Mouse (Mus musculus): Measurements from ENCODE around the gene Ccl28.
A peak's percentile ranks its signal among the peaks of the same experiment; 100 is the strongest.
"Not testable (repeated sequence)": the region's sequence is repeated elsewhere in the genome, so short reads cannot be mapped to it uniquely, and the experiment has no call there.

The Ccl28 gene

GRCm38 (mm10) chr13:119649699-119650046, 26.1 kb downstream of the Ccl28 start:
- no peak for DNase-seq

DNA sequence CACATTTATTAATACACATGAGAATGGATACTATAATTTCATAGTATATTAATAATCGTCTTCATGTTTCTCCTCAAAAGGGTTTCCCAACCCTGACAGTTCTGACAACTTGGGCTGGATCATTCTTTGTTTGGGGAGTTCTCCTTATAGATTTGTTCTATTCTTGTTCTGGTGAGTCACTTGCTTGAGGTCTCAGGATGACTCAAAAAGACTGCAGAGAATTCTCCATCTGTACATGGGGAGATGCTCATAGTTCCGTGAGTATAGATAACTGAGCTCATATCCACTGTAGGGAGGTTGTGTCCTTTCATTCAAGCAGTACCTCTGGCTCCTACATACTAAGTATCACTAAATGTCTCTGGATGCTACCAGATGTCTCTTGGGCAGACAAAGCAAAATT, 31.1 kb downstream of the Ccl28 start:
- no peak for DNase-seq

GRCm38 (mm10) chr13:119656246-119656645, 32.6 kb downstream of the Ccl28 start:
- DNase-seq, result no peak

DNA sequence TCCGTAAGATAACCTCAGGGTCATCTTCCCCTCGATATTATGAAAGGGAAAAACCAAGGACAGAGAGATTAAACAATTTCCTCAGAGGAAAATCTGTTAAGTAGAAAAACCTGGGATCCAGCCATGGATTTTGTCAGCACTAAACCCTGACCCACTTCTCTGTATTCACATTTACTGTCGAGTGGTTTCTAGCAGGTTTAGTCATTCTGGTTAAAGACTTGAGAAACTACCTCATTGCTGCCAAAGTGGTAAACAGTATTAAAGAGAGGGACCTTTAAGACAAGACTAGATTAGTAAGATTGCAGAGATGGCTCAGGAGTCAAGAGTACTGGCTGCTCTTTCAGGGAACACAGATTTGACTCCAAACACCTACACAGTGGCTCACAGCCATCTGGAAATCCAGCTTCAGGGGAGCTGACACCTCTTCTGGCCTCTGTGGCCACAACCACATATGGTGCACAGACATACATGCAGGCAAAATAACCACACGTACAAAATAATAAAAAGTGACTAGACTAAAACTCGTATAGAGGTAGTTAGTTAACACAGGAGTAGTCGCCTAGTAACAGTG, 33.3 kb downstream of the Ccl28 start:
- DNase-seq, result no peak

DNA sequence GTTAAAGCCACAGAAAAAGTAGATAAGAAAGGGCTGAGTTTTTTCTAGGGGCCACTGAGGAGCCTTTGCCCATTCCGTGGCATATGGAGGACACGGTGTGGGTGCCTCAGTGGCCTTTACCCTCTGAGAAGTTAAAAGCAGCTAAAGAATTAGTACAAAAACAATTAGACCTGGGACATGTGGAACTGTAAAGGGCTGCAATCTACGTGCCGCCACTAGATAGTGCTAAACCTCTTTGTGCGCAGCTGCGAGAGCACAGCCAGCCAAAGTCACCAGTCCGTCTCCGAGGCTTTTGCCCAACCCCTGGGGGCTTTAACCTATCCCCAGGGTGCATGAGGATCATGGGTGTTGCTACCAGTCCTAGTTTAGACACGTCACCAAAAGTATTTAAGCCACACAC, 37.8 kb downstream of the Ccl28 start:
- DNase-seq, result peak; percentile 63

GRCm38 (mm10) chr13:119678794-119679193, 55.2 kb downstream of the Ccl28 start:
- no peak for DNase-seq

DNA sequence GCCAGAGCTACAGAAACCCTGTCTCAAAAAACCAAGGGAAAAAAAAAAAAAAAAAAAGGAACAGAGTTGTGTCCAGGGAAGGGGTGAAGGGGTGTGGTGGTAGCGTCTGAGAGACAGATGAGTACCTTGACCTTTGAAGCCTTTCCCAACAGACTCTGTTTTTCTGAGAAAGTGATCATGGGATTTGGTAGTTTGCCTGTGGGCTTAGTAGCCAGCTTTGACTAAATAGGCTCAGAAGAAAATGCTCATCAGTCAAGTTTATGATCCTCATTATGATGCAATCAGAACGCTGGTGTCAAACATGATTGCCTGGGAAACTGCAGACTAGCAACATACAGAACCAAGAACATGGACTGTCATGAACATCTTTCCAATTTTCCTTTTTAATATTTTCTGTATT, 56.1 kb downstream of the Ccl28 start:
- no peak for DNase-seq

GRCm38 (mm10) chr13:119681161-119681560, 57.5 kb downstream of the Ccl28 start:
- no peak for DNase-seq

DNA sequence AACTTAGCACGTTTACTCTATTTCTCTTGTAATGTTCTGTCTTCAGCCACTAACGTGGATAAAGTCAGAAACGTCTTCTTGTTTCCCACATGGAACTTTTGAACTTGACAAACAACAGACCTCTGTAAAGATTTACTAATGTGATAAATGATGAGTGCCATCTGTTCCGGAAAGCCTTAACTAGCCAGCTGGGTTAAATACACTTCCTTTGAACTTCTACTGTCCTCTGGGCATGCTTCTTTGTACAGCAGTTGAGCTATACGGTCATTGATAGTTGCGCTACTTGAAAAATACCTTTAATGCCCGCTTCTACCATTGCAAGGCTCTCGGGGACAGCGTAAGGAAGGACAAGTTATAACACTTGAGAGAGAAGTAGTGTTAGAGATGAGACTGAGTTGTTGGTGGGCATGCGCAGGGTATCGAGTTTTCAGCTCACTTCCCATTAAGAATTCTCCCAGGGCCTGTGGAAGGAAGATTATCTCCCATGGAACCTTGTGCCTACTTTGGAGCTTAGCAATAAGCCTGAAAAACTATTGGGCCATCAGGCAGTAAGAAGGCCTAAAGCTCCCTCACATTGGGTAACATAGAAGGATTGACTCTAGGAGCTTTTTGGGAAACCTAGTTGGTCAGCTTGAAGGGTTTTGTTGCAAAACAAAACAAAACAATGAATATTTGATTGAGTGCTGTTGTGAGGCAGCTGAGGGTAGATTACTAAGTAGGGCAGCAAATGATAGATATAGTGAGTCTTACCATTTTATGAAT, 61.0 kb downstream of the Ccl28 start:
- no peak for DNase-seq

DNA sequence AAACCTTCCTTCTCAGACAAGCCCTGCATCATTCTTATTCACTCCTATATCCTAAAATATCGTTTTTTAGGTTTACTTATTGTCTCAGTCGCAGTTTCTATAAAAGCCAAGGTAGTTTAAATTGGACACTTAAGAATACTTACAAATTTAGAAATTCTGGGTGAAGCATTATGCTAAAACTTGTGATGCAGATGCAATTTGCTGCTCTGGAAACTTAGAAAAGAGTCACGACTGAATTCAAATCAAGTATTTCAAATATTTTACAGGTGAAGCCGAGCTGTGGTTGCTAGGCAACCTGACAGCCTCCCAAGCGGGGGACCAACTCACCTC, 66.1 kb downstream of the Ccl28 start:
- no peak for DNase-seq

DNA sequence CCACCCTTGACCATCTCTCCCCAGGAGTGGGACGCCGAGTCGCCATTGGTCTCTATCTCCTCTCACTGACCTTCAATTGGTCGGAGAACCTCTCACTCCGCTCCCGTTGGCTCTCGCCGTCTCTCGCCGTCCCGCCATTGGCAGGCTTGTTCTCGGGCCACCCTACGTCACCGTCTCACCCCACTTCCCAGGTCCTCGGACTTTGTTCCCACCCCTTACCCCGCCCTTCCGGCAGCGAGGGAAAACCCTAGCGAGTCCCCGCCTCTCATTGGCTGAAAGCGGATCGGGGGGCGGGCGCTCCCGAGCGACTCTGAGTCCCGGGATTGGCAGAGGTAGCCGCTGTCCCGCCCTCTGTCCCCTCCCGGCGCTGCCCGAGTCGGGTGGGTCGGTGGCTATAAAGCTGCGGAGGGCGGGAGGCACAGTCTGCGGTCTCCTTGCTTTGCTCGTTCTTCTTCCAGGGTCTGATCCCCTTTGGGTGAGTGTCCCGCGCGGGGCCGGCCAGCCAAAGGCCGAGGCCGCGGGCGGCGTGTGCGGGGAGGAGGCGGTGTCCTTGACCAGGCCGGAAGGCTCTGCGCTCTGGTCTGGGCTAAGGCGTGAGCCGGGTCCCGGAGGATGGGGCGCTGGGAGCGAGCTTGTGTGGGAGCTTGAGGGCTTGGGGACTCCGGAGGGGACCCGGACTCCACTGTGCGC, 66.6 kb downstream of the Ccl28 start, which contains the start of gene Hmgcs1:
Gene Hmgcs1 (plus strand): TSS at position 341 of the 690 bp plus-strand sequence.
- peak; percentile 100 for DNase-seq

DNA sequence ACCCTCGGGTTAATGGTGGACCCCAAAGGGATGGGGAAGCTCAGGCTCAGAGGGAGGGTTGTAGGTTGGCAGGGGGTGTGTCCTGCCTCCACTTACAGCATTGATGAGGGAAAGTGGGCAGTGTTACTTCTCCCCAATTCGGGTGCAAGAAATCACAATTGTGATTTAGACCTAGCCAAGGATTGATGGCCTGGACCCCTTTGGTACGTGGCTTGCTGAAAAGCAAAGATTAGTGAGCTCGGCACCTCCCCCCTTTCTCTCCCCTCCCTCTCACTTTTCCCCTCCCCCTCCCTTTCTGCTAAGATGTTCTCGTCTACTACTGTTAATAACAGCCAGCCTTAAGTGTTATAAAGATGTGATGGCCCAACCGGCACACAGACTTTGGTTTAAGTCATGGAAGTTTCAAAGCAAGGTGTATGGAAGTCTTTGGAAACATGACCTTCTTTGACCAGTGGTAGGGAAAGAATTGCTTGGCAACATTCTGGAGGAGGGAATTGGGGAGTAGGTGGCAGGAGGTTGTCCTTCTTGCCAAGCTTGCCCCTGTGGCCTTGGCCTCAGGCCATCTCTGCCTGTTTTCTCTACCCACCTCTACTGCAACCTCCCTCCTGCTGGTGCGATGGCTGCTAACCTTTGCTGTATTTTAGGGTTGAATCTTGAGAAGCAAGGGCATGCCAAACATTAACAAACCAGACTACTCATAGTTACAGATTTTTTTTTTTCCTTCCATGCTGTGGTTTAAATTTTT, 67.4 kb downstream of the Ccl28 start:
- peak; percentile 80 for DNase-seq

- DNase-seq, result not testable (repeated sequence)
These were observed 68.3 kb downstream of the Ccl28 start for GRCm38 (mm10) chr13:119691958-119692357.

DNA sequence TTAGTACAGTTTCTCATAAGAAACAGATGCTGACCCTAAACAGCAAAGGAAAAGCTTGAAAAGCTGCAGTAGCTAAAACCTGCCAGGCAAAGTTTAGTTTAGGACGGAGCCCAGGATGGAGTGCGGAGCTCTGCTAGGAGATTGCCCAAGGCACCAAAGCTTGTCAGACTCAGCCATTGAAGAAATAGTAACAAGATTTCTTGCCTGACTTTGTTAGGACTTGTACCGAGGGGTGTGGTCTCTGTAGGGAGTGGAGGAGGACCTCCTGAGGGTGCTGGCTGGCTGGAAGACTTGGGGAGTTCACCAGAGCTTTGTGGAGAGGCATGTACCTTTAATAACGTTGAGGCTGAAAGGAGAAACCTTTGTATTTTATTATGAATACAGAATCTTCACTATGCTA, 72.1 kb downstream of the Ccl28 start:
- no peak for DNase-seq

GRCm38 (mm10) chr13:119696496-119696895, 72.9 kb downstream of the Ccl28 start:
- DNase-seq, result no peak

DNA sequence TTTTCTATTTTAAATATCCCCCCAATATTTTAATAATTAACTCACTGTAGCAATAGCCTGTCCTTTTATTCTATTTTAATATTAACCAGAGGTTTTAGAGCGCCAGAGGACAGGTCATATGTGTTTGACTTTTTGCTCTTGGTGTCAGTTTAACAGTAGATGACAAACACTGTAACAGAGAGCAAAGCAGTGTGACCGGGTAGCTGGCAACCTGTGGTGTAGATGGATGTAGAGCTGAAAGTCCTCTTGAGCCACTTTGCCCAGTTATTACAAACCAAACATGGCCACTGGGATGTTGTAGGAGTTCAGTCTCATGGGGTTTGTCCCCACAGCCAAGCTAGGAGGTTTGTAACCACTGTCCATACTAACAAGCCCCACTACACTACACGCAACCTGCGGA, 74.8 kb downstream of the Ccl28 start:
- no peak for DNase-seq

Data from kidney, postnatal 10 days (tissue).